Mouse (Mus musculus) hindbrain, embryonic 10.5 days (tissue): ENCODE measurements around the gene Ptgis. TPM values are rescaled to one million over a fixed set of nuclear protein-coding genes. Genes with fewer than 3 reads are reported as not detected.
A peak's percentile ranks its signal among the peaks of the same experiment; 100 is the strongest.

Experiments
- DNase-seq: peaks from one replicate; pipeline ENCODE4 v3.0.0-alpha.2; 2017; ENCODE audit warnings: low spot score
- H3K27ac ChIP-seq: fragments of 300-500 bp; sonication (generic); 2 replicates; pipeline ENCODE4 v1.5.1; 2016; ENCODE audit warnings: mild to moderate bottlenecking, moderate library complexity
- H3K27me3 ChIP-seq: fragments of 300-500 bp; sonication (generic); 2 replicates; pipeline ENCODE4 v1.6.1; 2016; ENCODE audit warnings: mild to moderate bottlenecking; ENCODE audit not compliant: poor library complexity, insufficient read depth, severe bottlenecking
- H3K36me3 ChIP-seq: fragments of 300-500 bp; sonication (generic); 2 replicates; pipeline ENCODE4 v1.6.1; 2016; ENCODE audit warnings: mild to moderate bottlenecking, moderate library complexity
- H3K4me1 ChIP-seq: fragments of 300-500 bp; sonication (generic); replicated peaks from 2 replicates; pipeline ENCODE4 v1.6.1; 2016; ENCODE audit warnings: mild to moderate bottlenecking
- H3K4me3 ChIP-seq: fragments of 300-500 bp; sonication (generic); 2 replicates; pipeline ENCODE4 v1.5.1; 2016; ENCODE audit warnings: mild to moderate bottlenecking, moderate library complexity
- H3K9me3 ChIP-seq: fragments of 300-500 bp; sonication (generic); 2 replicates; pipeline ENCODE4 v1.6.1; 2016; ENCODE audit warnings: mild to moderate bottlenecking, moderate library complexity
- WGBS: fragments of 180-500 bp; shearing (Covaris S2); methylation state at CpG from one replicate; pipeline ENCODE4 v1.1.7; 2016; 5-methylcytosine and 5-hydroxymethylcytosine counted together
- polyA plus RNA-seq: library from polyadenylated mRNA; unstranded; fragments of >200 nt; fragmentation: Nextera tagmentation; extraction: Ambion mirVana; gene quantifications from 2 replicates; pipeline ENCODE4 v1.2.1, GENCODE M21; 2016

The Ptgis gene
- polyA plus RNA-seq, 1 experiment from 2014 or later, result 10.9 TPM

GRCm38 (mm10) chr2:167198660-167199427, 41.6 kb downstream of the Ptgis start:
- Histone ChIP-seq H3K36me3 (no peaks in the 10 kb centered on the region), H3K27me3 (peaks cover 6% of the 10 kb centered on the region; the same call in 1 of the 2 replicates), H3K4me3 (no peak overlapping the region), H3K27ac (peak overlapping the region; percentile 64), H3K4me1 (peaks cover 43% of the 10 kb centered on the region), H3K9me3 (no peaks in the 10 kb centered on the region)
- DNase-seq, result no peak
- WGBS, result 56% methylated on average over 13 of the region's 13 CpGs

- H3K4me3 ChIP-seq, result no peak overlapping the region
- H3K9me3 ChIP-seq, result no peaks in the 10 kb centered on the region
- 75% methylated on average over 3 of the region's 3 CpGs for WGBS
These were observed 47.0 kb downstream of the Ptgis start for GRCm38 (mm10) chr2:167193361-167193760.

GRCm38 (mm10) chr2:167190076-167190399, 50.4 kb downstream of the Ptgis start, which contains the start of gene Kcnb1:
Kcnb1 (minus strand) TSS chr2:167190155.
- Histone ChIP-seq H3K27ac (peak within 1 kb of the TSS; percentile 85), H3K4me3 (peak within 1 kb of the TSS; percentile 59), H3K27me3 (peaks cover 68% of the 10 kb centered on the region), H3K4me1 (peaks cover 38% of the 10 kb centered on the region), H3K9me3 (no peaks in the 10 kb centered on the region), H3K36me3 (no peaks in the 10 kb centered on the region)
- DNase-seq, result peak; percentile 67
- under 1% methylated on average over 41 of the region's 41 CpGs for WGBS

More at GRCm38 (mm10) chr2:167193361-167193760, 47.0 kb downstream of the Ptgis start:
- Histone ChIP-seq H3K27ac (no peak overlapping the region), H3K4me1 (peaks cover 30% of the 10 kb centered on the region), H3K36me3 (no peaks in the 10 kb centered on the region), H3K27me3 (peaks cover 36% of the 10 kb centered on the region)
- no peak for DNase-seq

GRCm38 (mm10) chr2:167189291-167190075, 50.9 kb downstream of the Ptgis start:
- DNase-seq, result peak; percentile 53
- Histone ChIP-seq H3K4me3 (peak overlapping the region; percentile 59), H3K27ac (peak overlapping the region; percentile 85), H3K4me1 (peaks cover 37% of the 10 kb centered on the region), H3K27me3 (peaks cover 68% of the 10 kb centered on the region), H3K9me3 (no peaks in the 10 kb centered on the region), H3K36me3 (no peaks in the 10 kb centered on the region)
- WGBS, result 1% methylated on average over 84 of the region's 91 CpGs

GRCm38 (mm10) chr2:167188315-167189207, 51.8 kb downstream of the Ptgis start:
- WGBS, result 13% methylated on average over 83 of the region's 83 CpGs
- H3K4me3 ChIP-seq, result peak overlapping the region; percentile 59
- H3K36me3 ChIP-seq, result peaks cover 1% of the 10 kb centered on the region; the same call in 1 of the 2 replicates
- H3K27me3 ChIP-seq, result peaks cover 68% of the 10 kb centered on the region
- no peaks in the 10 kb centered on the region for H3K9me3 ChIP-seq
- H3K4me1 ChIP-seq, result peaks cover 37% of the 10 kb centered on the region
- H3K27ac ChIP-seq, result peak overlapping the region; percentile 45
- peak; percentile 72 for DNase-seq

- H3K9me3 ChIP-seq, result no peaks in the 10 kb centered on the region
- DNase-seq, result no peak
- H3K4me3 ChIP-seq, result no peak overlapping the region
- H3K27me3 ChIP-seq, result peaks cover 67% of the 10 kb centered on the region
- H3K36me3 ChIP-seq, result peaks cover 9% of the 10 kb centered on the region; the same call in 1 of the 2 replicates
- WGBS, result 85% methylated on average over 5 of the region's 5 CpGs
- no peak overlapping the region for H3K27ac ChIP-seq
- peaks cover 37% of the 10 kb centered on the region for H3K4me1 ChIP-seq
These were observed 53.3 kb downstream of the Ptgis start for GRCm38 (mm10) chr2:167187119-167187518.

GRCm38 (mm10) chr2:167186544-167186943, 53.9 kb downstream of the Ptgis start:
- Histone ChIP-seq H3K36me3 (peaks cover 9% of the 10 kb centered on the region; the same call in 1 of the 2 replicates), H3K4me1 (peaks cover 37% of the 10 kb centered on the region), H3K27ac (no peak overlapping the region), H3K4me3 (no peak overlapping the region), H3K9me3 (no peaks in the 10 kb centered on the region), H3K27me3 (peaks cover 62% of the 10 kb centered on the region)
- WGBS, result 56% methylated on average over 10 of the region's 10 CpGs
- DNase-seq, result no peak

- no peak overlapping the region for H3K4me3 ChIP-seq
- 66% methylated on average over 13 of the region's 13 CpGs for WGBS
- DNase-seq, result no peak
- H3K4me1 ChIP-seq, result peaks cover 36% of the 10 kb centered on the region
- no peak overlapping the region for H3K27ac ChIP-seq
- peaks cover 9% of the 10 kb centered on the region; the same call in 1 of the 2 replicates for H3K36me3 ChIP-seq
- H3K27me3 ChIP-seq, result peaks cover 56% of the 10 kb centered on the region
- H3K9me3 ChIP-seq, result no peaks in the 10 kb centered on the region
These were observed 54.4 kb downstream of the Ptgis start for GRCm38 (mm10) chr2:167186003-167186402.

- no peak overlapping the region for H3K27ac ChIP-seq
- no peak overlapping the region for H3K4me3 ChIP-seq
- H3K4me1 ChIP-seq, result peaks cover 31% of the 10 kb centered on the region
- H3K36me3 ChIP-seq, result peaks cover 9% of the 10 kb centered on the region; the same call in 1 of the 2 replicates
- WGBS, result 92% methylated on average over 2 of the region's 2 CpGs
- no peaks in the 10 kb centered on the region for H3K9me3 ChIP-seq
- H3K27me3 ChIP-seq, result peaks cover 50% of the 10 kb centered on the region
- no peak for DNase-seq
These were observed 55.0 kb downstream of the Ptgis start for GRCm38 (mm10) chr2:167185432-167185831.

- no peak for DNase-seq
- 89% methylated on average over 14 of the region's 14 CpGs for WGBS
- Histone ChIP-seq H3K4me3 (no peak overlapping the region), H3K27ac (no peak overlapping the region), H3K27me3 (peaks cover 17% of the 10 kb centered on the region), H3K36me3 (peaks cover 9% of the 10 kb centered on the region; the same call in 1 of the 2 replicates), H3K4me1 (peaks cover 13% of the 10 kb centered on the region), H3K9me3 (no peaks in the 10 kb centered on the region)
These were observed 58.6 kb downstream of the Ptgis start for GRCm38 (mm10) chr2:167181662-167182389.

GRCm38 (mm10) chr2:167181096-167181495, 59.3 kb downstream of the Ptgis start:
- no peaks in the 10 kb centered on the region for H3K9me3 ChIP-seq
- 87% methylated on average over 8 of the region's 8 CpGs for WGBS
- no peak for DNase-seq

More at GRCm38 (mm10) chr2:167181096-167181495, 59.3 kb downstream of the Ptgis start:
- H3K4me1 ChIP-seq, result peaks cover 7% of the 10 kb centered on the region
- no peak overlapping the region for H3K27ac ChIP-seq
- H3K36me3 ChIP-seq, result peaks cover 9% of the 10 kb centered on the region; the same call in 1 of the 2 replicates
- no peak overlapping the region for H3K4me3 ChIP-seq
- peaks cover 9% of the 10 kb centered on the region for H3K27me3 ChIP-seq
